Mouse (Mus musculus): ENCODE results near the gene Slc39a11. TPM values are rescaled to one million over a fixed set of nuclear protein-coding genes. Genes with fewer than 3 reads are reported as not detected.

Slc39a11 gene
- total and polyA plus RNA-seq, 3 experiments, result 43.2 to 54.4 (median 51.0) TPM

DNA sequence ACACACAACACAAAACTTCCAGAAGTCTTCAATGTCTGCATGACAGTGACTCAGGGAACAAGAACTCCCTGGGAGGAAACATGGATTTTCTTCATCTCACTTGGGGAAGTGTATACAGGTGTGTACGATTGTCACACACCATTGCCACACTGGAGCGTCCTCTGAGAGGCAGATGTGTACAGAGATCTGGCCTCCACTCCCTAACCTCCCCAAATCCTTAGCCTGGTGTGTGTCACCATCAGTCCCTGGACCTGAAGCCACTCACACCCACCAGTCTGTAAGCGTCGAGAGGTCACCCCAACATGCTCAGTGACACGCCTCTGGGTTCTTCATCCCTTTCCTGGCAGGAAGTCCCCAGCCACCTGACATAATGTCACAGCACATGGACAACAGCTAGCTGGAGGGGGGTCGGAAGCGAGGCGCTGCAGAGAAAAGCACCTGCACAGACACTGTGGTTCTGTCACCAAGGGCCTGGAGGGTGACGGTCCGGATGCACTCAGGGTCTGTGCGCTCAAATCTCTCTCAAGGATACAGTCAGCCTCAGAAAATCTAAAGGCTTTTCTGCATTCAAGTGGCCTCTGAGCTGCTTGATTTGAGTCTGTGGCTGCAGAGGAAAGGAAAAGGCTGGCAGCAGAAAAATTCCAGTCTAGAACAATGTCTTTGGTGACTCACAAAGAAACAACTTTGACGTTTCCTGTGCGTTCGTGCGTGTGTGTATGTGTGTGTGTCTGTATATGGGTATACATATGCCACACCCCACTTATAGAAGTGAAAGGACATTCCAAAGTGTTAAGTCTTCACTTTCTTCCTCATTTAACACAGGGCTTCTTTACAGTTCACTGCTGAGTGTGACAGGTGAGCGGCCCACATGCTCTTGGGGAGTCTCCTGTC is 113.3 kb downstream of the Slc39a11 start:
- DNase-seq (ENCODE audit: extremely low read depth), result no peak
- Histone ChIP-seq H3K27me3 (replicated peaks) (no peaks in the 10 kb centered on the region), H3K27ac (ENCODE audit: insufficient read depth, low read depth) (no peak overlapping the region), H3K9ac (ENCODE audit: insufficient read depth, low read depth) (no peak overlapping the region), H3K9me3 (replicated peaks; ENCODE audit: low read length) (peaks cover 4% of the 10 kb centered on the region), H3K4me2 (ENCODE audit: insufficient read depth, low read depth, poor library complexity, severe bottlenecking) (no peak overlapping the region), H3K4me3 (replicated peaks in 1 of 3; ENCODE audit: low read depth in 2 of 3, low read length in 2 of 3, poor library complexity in 1 of 3) (no peak overlapping the region), H3K4me1 (ENCODE audit: control insufficient read depth in 1 of 2, insufficient read depth in 2 of 2) (peaks cover 0 to 24% of the 10 kb centered on the region in 2 experiments; a peak in 2 of 4 replicates), H3K79me2 (replicated peaks; ENCODE audit: control insufficient read depth, extremely low read depth, insufficient read depth, poor library complexity, severe bottlenecking) (no peaks in the 10 kb centered on the region), H3K36me3 (replicated peaks in 1 of 2; ENCODE audit: control insufficient read depth in 1 of 2, insufficient read depth in 1 of 2, low read length in 1 of 2) (peaks cover 0 to 76% of the 10 kb centered on the region in 2 experiments)
- in situ Hi-C loops (cut with MboI; ENCODE audit: low pct_ligation_motif_present, low pct_unique_long_range_greater_than_20kb, low sequenced_read_pairs), result no loop called here
- dilution Hi-C loops (cut with MboI; ENCODE audit: extremely low pct_ligation_motif_present, extremely low pct_unique_long_range_greater_than_20kb, low sequenced_read_pairs), result no loop called here
- TF ChIP-seq SIN3A (IDR thresholded peaks at IDR 0.05; ENCODE audit: low read length), result no peak
- TF ChIP-seq EP300 (IDR thresholded peaks at IDR 0.05; ENCODE audit: low read length), result no peak
- no peak for TF ChIP-seq ELF1 (IDR thresholded peaks at IDR 0.05; ENCODE audit: low read depth, low read length)
- TF ChIP-seq USF1 (IDR thresholded peaks at IDR 0.05; ENCODE audit: low read depth, low read length), result no peak
- no peak for TF ChIP-seq MEF2A (IDR thresholded peaks at IDR 0.05; ENCODE audit: borderline replicate concordance, low read depth, low read length)
- TF ChIP-seq JUN (IDR thresholded peaks at IDR 0.05; ENCODE audit: insufficient read depth, low read depth, low read length), result no peak
- TF ChIP-seq RAD21 (IDR thresholded peaks at IDR 0.05; ENCODE audit: low read depth, low read length), result no peak
- TF ChIP-seq TBP (conservative IDR thresholded peaks at IDR 0.05; ENCODE audit: low read depth, low read length), result no peak

DNA sequence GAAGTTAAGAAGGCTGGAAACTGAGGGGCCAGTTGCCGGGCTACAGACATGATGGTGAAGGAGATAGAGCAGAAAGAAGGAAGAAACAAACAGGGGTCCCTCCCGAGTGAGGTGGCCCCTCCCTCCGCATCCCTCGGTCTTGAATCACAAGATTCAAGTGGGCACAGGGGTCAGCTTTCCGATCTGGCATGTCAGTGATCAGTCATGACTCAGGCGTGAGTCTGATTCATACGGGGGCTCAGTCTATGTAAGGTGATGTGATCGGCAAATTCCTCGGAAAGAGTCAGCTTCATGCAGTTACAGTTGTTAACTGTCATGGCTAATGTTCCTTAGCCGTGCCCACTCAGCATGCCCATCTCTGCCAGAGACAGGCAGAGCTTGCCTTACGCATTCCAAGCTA is 115.5 kb downstream of the Slc39a11 start:
- dilution Hi-C loops (cut with MboI; ENCODE audit: extremely low pct_ligation_motif_present, extremely low pct_unique_long_range_greater_than_20kb, low sequenced_read_pairs) (no loop called here), in situ Hi-C loops (cut with MboI; ENCODE audit: low pct_ligation_motif_present, low pct_unique_long_range_greater_than_20kb, low sequenced_read_pairs) (no loop called here)
- DNase-seq (ENCODE audit: extremely low read depth), result no peak
- H3K27me3 ChIP-seq (replicated peaks), result no peaks in the 10 kb centered on the region
- no peak overlapping the region for H3K27ac ChIP-seq (ENCODE audit: insufficient read depth, low read depth)
- H3K36me3 ChIP-seq (replicated peaks in 1 of 2; ENCODE audit: control insufficient read depth in 1 of 2, insufficient read depth in 1 of 2, low read length in 1 of 2), result peaks cover 0 to 73% of the 10 kb centered on the region in 2 experiments
- H3K79me2 ChIP-seq (replicated peaks; ENCODE audit: control insufficient read depth, extremely low read depth, insufficient read depth, poor library complexity, severe bottlenecking), result no peaks in the 10 kb centered on the region
- no peak overlapping the region for H3K4me3 ChIP-seq (replicated peaks in 1 of 3; ENCODE audit: low read depth in 2 of 3, low read length in 2 of 3, poor library complexity in 1 of 3)
- H3K4me1 ChIP-seq (ENCODE audit: control insufficient read depth in 1 of 2, insufficient read depth in 2 of 2), result peaks cover 0 to 21% of the 10 kb centered on the region in 2 experiments; a peak in 2 of 4 replicates
- no peak overlapping the region for H3K4me2 ChIP-seq (ENCODE audit: insufficient read depth, low read depth, poor library complexity, severe bottlenecking)
- no peak for TF ChIP-seq POLR2AphosphoS2 (IDR thresholded peaks at IDR 0.05; ENCODE audit: low read depth, low read length)
- no peak for TF ChIP-seq TBP (conservative IDR thresholded peaks at IDR 0.05; ENCODE audit: low read depth, low read length)
- no peak for TF ChIP-seq MYC (IDR thresholded peaks at IDR 0.05; ENCODE audit: low read depth, low read length)
- TF ChIP-seq RCOR1 (conservative IDR thresholded peaks at IDR 0.05; ENCODE audit: low read depth, low read length), result no peak
- TF ChIP-seq NRF1 (IDR thresholded peaks at IDR 0.05; ENCODE audit: low read depth, low read length), result no peak
- no peak for TF ChIP-seq CTCF (conservative IDR thresholded peaks at IDR 0.05 in 1 of 2, IDR thresholded peaks at IDR 0.05 in 1 of 2; ENCODE audit: low read depth in 2 of 2, low read length in 2 of 2)
- no peak for TF ChIP-seq SIN3A (IDR thresholded peaks at IDR 0.05; ENCODE audit: low read length)
- no peak for TF ChIP-seq MAZ (IDR thresholded peaks at IDR 0.05; ENCODE audit: low read depth, low read length)
- no peak overlapping the region for H3K9ac ChIP-seq (ENCODE audit: insufficient read depth, low read depth)
- no peaks in the 10 kb centered on the region for H3K9me3 ChIP-seq (replicated peaks; ENCODE audit: low read length)

Measured in CH12.LX (cell line).